Mouse (Mus musculus) fat pad, adult 2 months (tissue): ENCODE measurements around the gene Daam1.
A peak's percentile ranks its signal among the peaks of the same experiment; 100 is the strongest.

Experiments used
- DNase-seq: peaks from one replicate; pipeline ENCODE4 v3.0.0-alpha.2; 2011; ENCODE audit warnings: low read depth, low spot score; ENCODE audit errors: extremely low read depth

Gene Daam1

GRCm38 (mm10) chr12:71925990-71926700 is 95.3 kb downstream of the Daam1 start:
- no peak for DNase-seq

- no peak for DNase-seq
Measured at GRCm38 (mm10) chr12:71928092-71928491, 97.2 kb downstream of the Daam1 start.

- DNase-seq = no peak
Measured at GRCm38 (mm10) chr12:71929876-71930275, 99.0 kb downstream of the Daam1 start.

GRCm38 (mm10) chr12:71932433-71933386 is 101.8 kb downstream of the Daam1 start:
- no peak for DNase-seq

- DNase-seq = peak; percentile 31
Measured at GRCm38 (mm10) chr12:71933989-71934645, 103.2 kb downstream of the Daam1 start.

GRCm38 (mm10) chr12:71936636-71937035 is 105.8 kb downstream of the Daam1 start:
- peak; percentile 68 for DNase-seq

- DNase-seq = no peak
Measured at GRCm38 (mm10) chr12:71938513-71938912, 107.6 kb downstream of the Daam1 start.

GRCm38 (mm10) chr12:71941290-71941689 is 110.4 kb downstream of the Daam1 start:
- DNase-seq = no peak

GRCm38 (mm10) chr12:71943112-71943511 is 112.2 kb downstream of the Daam1 start:
- DNase-seq = no peak

GRCm38 (mm10) chr12:71943646-71944045 is 112.8 kb downstream of the Daam1 start:
- no peak for DNase-seq

- no peak for DNase-seq
Measured at GRCm38 (mm10) chr12:71945844-71946243, 115.0 kb downstream of the Daam1 start.

GRCm38 (mm10) chr12:71946448-71946847 is 115.6 kb downstream of the Daam1 start:
- no peak for DNase-seq

- no peak for DNase-seq
Measured at GRCm38 (mm10) chr12:71948972-71949371, 118.1 kb downstream of the Daam1 start.

- no peak for DNase-seq
Measured at GRCm38 (mm10) chr12:71949606-71950005, 118.7 kb downstream of the Daam1 start.

GRCm38 (mm10) chr12:71950095-71950877 is 119.4 kb downstream of the Daam1 start:
- no peak for DNase-seq

- DNase-seq = no peak
Measured at GRCm38 (mm10) chr12:71954180-71954935, 123.5 kb downstream of the Daam1 start.

GRCm38 (mm10) chr12:71956980-71957379 is 126.1 kb downstream of the Daam1 start:
- DNase-seq = no peak

GRCm38 (mm10) chr12:71957496-71957895 is 126.6 kb downstream of the Daam1 start:
- DNase-seq = no peak

GRCm38 (mm10) chr12:71959351-71959991 is 128.6 kb downstream of the Daam1 start:
- peak; percentile 57 for DNase-seq
